Mouse (Mus musculus) thymus, adult 2 months (tissue): ENCODE measurements around the gene Fga.

ENCODE experiments used
- CTCF ChIP-seq: fragments of 200-500 bp; IDR thresholded peaks from 2 replicates; pipeline ENCODE4 v1.5.1; 2012; ENCODE audit warnings: mild to moderate bottlenecking, control low read depth, low read length, moderate library complexity, borderline replicate concordance; ENCODE audit not compliant: control insufficient read depth, poor library complexity, insufficient read depth; ENCODE audit errors: extremely low read depth
- POLR2A ChIP-seq: fragments of 200-500 bp; IDR thresholded peaks from 2 replicates; pipeline ENCODE4 v1.6.1; 2012; ENCODE audit warnings: mild to moderate bottlenecking, low read length, control low read depth, moderate library complexity; ENCODE audit not compliant: control insufficient read depth, poor library complexity, insufficient read depth; ENCODE audit errors: extremely low read depth

GRCm38 (mm10) chr3:83007557-83007956 lies 18.3 kb upstream of the Fga start, which contains the start of gene Fgg:
- TF ChIP-seq POLR2A (no peak), CTCF (no peak)
